Mouse (Mus musculus): ENCODE results near the gene Sit1. TPM values are rescaled to one million over a fixed set of nuclear protein-coding genes. Genes with fewer than 3 reads are reported as not detected.

Sit1 gene
- total RNA-seq (2021): not detected

- no peak for DNase-seq
Observed at GRCm38 (mm10) chr4:43483535-43484091, at the start of gene Sit1. Gene Sit1, minus strand, starts transcription at chr4:43483734.

GRCm38 (mm10) chr4:43533270-43533669 lies 49.7 kb upstream of the Sit1 start:
- no peak for DNase-seq

- peak; percentile 83 for DNase-seq
Observed at GRCm38 (mm10) chr4:43530581-43530980, 47.0 kb upstream of the Sit1 start.

GRCm38 (mm10) chr4:43530081-43530501 lies 46.6 kb upstream of the Sit1 start:
- DNase-seq: no peak

- no peak for DNase-seq
Observed at GRCm38 (mm10) chr4:43528487-43528886, 45.0 kb upstream of the Sit1 start.

- peak; percentile 38 for DNase-seq
Observed at GRCm38 (mm10) chr4:43527880-43528279, 44.3 kb upstream of the Sit1 start.

- DNase-seq: peak; percentile 96
Observed at GRCm38 (mm10) chr4:43519956-43520355, 36.4 kb upstream of the Sit1 start.

- peak; percentile 8 for DNase-seq
Observed at GRCm38 (mm10) chr4:43519551-43519950, 36.0 kb upstream of the Sit1 start.

- no peak for DNase-seq
Observed at GRCm38 (mm10) chr4:43515764-43516708, 32.5 kb upstream of the Sit1 start.

- no peak for DNase-seq
Observed at GRCm38 (mm10) chr4:43513791-43514190, 30.3 kb upstream of the Sit1 start.

- DNase-seq: no peak
Observed at GRCm38 (mm10) chr4:43513300-43513699, 29.8 kb upstream of the Sit1 start.

GRCm38 (mm10) chr4:43512653-43513052 lies 29.1 kb upstream of the Sit1 start:
- peak; percentile 5 for DNase-seq

- DNase-seq: no peak
Observed at GRCm38 (mm10) chr4:43511675-43512454, 28.3 kb upstream of the Sit1 start.

- DNase-seq: no peak
Observed at GRCm38 (mm10) chr4:43509109-43509508, 25.6 kb upstream of the Sit1 start.

- DNase-seq: peak; percentile 66
Observed at GRCm38 (mm10) chr4:43508666-43508997, 25.1 kb upstream of the Sit1 start.

- no peak for DNase-seq
Observed at GRCm38 (mm10) chr4:43507938-43508665, 24.6 kb upstream of the Sit1 start.

- no peak for DNase-seq
Observed at GRCm38 (mm10) chr4:43506536-43507185, 23.1 kb upstream of the Sit1 start, which contains the start of gene Car9. Gene Car9, plus strand, starts transcription at chr4:43506966.

- no peak for DNase-seq
Observed at GRCm38 (mm10) chr4:43506074-43506473, 22.5 kb upstream of the Sit1 start.

- no peak for DNase-seq
Observed at GRCm38 (mm10) chr4:43504269-43504668, 20.7 kb upstream of the Sit1 start.

- no peak for DNase-seq
Observed at GRCm38 (mm10) chr4:43503506-43503905, 20.0 kb upstream of the Sit1 start.

- DNase-seq: no peak
Observed at GRCm38 (mm10) chr4:43503041-43503440, 19.5 kb upstream of the Sit1 start.
